Mouse (Mus musculus): ENCODE results near the gene Tbc1d23.
A peak's percentile ranks its signal among the peaks of the same experiment; 100 is the strongest.
"Not testable (repeated sequence)": the region's sequence is repeated elsewhere in the genome, so short reads cannot be mapped to it uniquely, and the experiment has no call there.

The Tbc1d23 gene

GRCm38 (mm10) chr16:57220361-57220760 is 10.9 kb downstream of the Tbc1d23 start:
- DNase-seq (ENCODE audit: inconsistent age in 2 of 2, low spot score in 1 of 2) = no peak

DNA sequence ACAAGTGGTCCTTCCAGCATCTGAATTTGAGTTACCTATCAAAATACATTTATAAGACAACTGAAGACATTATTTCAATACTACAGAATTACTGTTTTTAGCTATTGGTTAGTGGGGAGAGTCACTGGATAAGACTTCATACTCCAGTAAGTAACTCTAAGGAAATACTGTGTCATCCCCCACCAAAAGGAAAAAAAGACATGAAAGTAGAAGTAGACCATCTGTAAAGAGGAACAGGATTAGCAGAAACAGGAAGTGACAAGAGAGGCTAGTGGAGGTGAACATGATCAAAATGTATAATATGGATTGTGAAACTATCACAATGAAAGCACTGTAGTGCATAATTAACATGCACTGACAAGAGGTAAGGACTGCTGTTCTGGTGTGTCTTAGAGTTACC is 15.3 kb downstream of the Tbc1d23 start:
- no peak for DNase-seq (ENCODE audit: inconsistent age in 2 of 2, low spot score in 1 of 2)

DNA sequence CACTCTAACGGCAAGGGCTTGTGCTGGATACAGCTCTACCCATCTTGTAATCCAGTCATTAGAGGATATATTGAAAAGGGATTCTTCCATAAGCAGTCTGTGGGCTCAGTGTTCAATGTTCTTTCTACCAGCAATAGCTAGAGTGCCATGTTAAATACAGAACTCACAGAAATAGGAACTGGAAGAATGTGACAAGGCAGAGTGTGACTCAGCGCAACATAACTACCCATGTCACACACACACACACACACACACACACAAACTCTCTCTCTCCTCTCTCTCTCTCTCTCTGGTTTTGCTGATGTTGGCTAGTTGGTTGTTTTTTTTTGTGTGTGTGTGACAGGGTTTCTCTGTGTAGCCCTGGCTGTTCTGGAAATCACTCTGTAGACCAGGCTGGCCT is 20.3 kb downstream of the Tbc1d23 start:
- no peak for DNase-seq (ENCODE audit: inconsistent age in 2 of 2, low spot score in 1 of 2)

- no peak for DNase-seq (ENCODE audit: inconsistent age in 2 of 2, low spot score in 1 of 2)
These were observed 23.0 kb downstream of the Tbc1d23 start for GRCm38 (mm10) chr16:57208342-57208741.

GRCm38 (mm10) chr16:57197281-57197680 is 34.0 kb downstream of the Tbc1d23 start:
- no peak for DNase-seq (ENCODE audit: inconsistent age in 2 of 2, low spot score in 1 of 2)

DNA sequence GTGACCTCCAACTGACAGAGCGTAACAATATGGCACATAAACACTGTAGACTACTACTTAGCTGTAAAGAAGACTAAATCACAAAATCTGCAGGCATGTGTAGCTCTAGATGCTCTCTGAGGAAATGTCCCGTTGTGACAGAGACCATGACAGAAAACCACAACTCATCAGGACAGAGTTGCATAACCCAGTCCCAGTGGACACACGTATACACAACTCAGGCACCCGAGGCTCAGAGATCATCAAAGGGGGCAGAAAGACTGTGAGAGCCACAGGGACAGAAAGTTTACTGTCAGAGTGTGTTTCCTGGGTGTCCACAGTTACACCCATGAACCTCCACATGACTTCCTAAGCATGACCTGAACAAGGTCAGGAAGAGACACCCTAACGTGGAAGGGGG is 34.7 kb downstream of the Tbc1d23 start:
- no peak for DNase-seq (ENCODE audit: inconsistent age in 2 of 2, low spot score in 1 of 2)

GRCm38 (mm10) chr16:57191214-57191613 is 40.1 kb downstream of the Tbc1d23 start:
- DNase-seq (ENCODE audit: inconsistent age in 2 of 2, low spot score in 1 of 2) = no peak

DNA sequence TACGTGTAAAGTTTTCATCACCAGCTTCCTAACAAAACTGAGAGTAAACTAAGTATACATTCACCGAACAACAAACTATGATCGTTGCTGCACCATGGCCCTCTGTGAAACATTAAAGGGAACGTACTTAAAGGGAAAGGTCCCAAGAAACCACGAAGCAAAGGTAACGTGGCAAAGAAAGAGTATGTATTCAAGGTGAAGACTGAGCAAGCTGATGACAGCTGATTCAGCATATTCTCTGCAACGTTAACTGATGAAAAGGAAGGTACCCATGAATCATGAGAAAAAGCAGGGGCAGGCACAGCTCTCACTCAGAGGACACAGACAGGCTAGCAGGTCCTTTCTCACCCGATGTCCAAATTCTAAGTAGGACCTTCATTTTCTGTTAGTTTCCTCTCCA is 40.9 kb downstream of the Tbc1d23 start:
- DNase-seq (ENCODE audit: inconsistent age in 2 of 2, low spot score in 1 of 2) = no peak

GRCm38 (mm10) chr16:57189493-57189892 is 41.8 kb downstream of the Tbc1d23 start:
- DNase-seq (ENCODE audit: inconsistent age in 2 of 2, low spot score in 1 of 2) = no peak

DNA sequence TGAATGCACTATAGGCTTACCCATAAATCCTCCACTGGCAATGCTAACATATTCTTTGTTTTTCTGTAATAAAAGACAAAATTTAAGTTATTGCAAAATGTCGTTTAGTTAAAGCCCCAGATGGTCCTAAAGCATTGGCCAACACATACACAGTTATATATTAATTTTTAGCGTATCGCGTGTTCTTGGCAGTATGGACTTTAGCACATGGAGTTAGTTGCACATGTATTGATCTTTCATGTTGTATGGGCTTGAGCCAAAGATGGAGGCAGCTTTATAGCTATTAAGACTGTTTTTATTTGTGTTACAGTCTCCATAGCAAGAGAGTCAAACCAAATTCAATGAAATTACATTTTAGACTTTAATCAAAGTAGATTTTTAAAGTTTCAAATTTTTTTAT is 44.7 kb downstream of the Tbc1d23 start:
- DNase-seq (ENCODE audit: inconsistent age in 2 of 2, low spot score in 1 of 2) = no peak

- DNase-seq (ENCODE audit: inconsistent age in 2 of 2, low spot score in 1 of 2) = no peak
These were observed 49.3 kb downstream of the Tbc1d23 start for GRCm38 (mm10) chr16:57182037-57182436.

- peak in 1 of 2 experiments; percentile 46 for DNase-seq (ENCODE audit: inconsistent age in 2 of 2, low spot score in 1 of 2)
These were observed 50.1 kb downstream of the Tbc1d23 start for GRCm38 (mm10) chr16:57181180-57181579.

GRCm38 (mm10) chr16:57177664-57178063 is 53.6 kb downstream of the Tbc1d23 start:
- no peak for DNase-seq (ENCODE audit: inconsistent age in 2 of 2, low spot score in 1 of 2)

- DNase-seq (ENCODE audit: inconsistent age in 2 of 2, low spot score in 1 of 2) = peak in 1 of 2 experiments; percentile 78
These were observed 54.0 kb downstream of the Tbc1d23 start for GRCm38 (mm10) chr16:57177254-57177653.

DNA sequence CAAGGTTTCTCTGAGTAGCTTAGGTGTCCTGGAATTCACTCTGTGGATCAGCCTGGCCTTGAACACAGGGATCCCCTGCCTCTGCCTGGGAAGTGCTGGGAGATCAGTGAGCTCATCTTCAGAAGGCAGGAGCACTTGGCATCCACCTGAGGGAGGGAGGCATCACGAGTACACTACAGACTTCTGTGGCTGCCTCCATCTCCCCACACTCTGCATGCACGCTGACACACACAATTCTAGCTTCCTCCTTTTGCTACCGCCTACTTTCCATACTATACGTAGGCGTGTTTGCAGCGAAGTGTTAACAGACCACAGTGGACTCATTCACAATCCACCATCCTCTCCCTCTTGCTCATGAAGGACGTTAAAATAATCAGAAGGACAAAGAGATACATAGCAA is 55.0 kb downstream of the Tbc1d23 start:
- DNase-seq (ENCODE audit: inconsistent age in 2 of 2, low spot score in 1 of 2) = no peak

- no peak for DNase-seq (ENCODE audit: inconsistent age in 2 of 2, low spot score in 1 of 2)
These were observed 55.6 kb downstream of the Tbc1d23 start for GRCm38 (mm10) chr16:57175751-57176150.

DNA sequence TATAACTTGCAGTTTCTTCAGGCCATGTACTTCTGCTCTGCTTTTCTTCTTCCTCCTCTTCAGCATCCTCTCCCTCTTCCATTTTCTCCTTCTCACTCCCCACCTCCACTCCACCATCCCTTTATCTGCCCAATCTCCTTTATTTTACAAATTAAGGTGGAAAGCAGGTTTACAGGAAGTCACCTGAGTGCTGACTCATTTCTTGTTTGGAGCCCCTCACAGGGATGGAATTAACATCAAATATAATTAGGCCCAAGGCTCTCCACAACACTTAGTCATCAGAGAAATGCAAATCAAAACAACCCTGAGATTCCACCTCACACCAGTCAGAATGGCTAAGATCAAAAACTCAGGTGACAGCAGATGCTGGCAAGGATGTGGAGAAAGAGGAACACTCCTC is 56.8 kb downstream of the Tbc1d23 start:
- not testable (repeated sequence) for DNase-seq (ENCODE audit: inconsistent age in 2 of 2, low spot score in 1 of 2)

DNA sequence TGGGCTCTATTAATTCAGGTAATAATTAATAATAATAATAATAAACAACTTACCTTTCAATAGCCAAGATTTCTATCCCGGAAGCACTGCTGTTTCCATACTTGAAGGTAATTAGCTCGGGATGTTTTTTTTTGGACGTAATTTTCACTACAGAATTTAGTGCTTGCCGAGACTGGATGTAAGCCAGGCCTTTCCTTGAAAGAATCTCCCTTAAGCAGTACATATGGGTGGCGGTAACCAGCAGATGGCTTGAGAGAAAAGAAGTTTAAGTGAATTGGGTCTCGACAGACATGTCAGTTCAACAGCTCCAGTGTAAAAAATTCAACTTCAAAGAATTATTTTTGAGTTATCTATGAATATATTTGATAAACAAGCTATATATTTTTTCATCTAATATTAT is 59.7 kb downstream of the Tbc1d23 start:
- no peak for DNase-seq (ENCODE audit: inconsistent age in 2 of 2, low spot score in 1 of 2)

DNA sequence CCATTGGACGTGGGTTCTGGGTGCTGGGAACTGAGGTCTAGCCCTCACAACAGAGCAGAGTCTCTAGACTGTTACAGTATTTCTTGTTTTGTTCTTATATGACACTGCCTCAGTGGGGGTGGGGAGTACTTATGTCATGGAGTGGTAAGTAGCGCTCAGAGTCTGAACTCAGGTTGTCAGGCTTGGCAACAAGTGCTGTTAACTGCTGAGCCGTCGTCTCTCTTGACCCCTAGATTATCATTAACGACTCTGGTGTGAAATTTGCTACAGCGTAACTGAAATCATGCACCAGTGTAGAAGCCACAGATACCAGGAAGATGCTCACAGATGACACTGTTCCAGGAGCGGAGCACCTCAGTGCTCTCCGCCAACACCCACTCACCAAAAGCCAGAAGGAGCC is 60.1 kb downstream of the Tbc1d23 start:
- no peak for DNase-seq (ENCODE audit: inconsistent age in 2 of 2, low spot score in 1 of 2)

DNA sequence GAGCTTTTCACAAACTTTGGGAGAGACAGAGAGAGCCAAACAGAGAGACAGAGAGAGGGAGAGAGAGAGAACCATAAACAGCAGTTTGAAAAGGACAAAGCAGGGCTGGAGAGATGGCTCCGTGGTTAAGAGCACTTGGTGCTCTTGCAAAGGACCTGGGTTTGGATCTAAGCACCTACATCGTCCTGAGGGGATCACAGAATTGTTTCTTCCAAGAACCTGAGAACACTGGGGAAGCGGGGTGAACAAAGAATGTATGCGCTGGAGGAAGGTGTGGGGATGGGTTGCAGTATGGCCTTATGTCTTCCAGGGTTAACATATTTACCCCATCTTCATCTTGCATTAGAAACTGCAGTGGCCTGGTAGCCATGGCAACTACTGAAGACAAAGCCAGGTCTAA is 63.1 kb downstream of the Tbc1d23 start:
- DNase-seq (ENCODE audit: inconsistent age in 2 of 2, low spot score in 1 of 2) = no peak

- DNase-seq (ENCODE audit: inconsistent age in 2 of 2, low spot score in 1 of 2) = no peak
These were observed 63.8 kb downstream of the Tbc1d23 start for GRCm38 (mm10) chr16:57167514-57167912.

DNA sequence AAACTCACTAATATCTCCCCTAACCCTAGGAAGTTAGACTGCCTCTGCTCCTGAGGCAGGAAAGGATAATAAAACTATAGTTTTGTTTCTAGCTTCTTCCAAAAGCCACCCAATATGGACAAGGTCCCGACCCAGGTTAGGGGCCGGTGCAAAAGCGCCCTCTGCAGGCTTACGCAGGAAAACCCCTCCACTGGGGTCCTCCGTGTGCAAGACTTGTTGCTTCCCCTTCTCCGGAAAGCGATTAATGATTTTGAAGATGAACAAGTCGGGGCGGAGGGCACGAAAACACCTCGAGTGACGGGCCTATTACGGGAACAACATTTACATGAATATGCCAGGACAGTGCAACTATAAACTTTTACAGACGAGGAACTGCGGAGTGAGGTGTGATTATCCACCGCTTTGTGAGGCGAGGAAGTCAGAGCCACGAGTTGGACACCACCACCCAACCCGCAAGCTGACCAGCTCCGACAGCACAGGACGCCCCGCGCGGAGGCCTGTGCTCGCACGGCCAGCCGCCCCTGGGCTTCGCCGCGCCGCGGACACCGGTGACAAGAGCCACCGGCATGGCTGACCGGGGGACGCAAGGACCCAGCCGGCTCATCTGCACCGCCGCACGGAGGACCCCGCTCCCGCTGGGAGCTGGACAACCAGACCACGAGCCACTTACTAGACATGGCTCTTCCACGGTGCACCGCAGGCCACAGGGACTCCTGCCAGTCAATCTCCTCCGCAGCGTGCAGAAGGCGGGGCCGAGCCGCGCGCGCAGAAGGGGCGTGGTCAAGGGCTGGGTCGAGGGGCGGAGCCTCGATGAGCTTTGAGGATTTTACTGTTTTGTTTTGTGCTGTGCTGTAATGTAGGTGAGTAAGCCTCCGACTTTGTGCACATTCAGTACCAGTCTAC is 64.4 kb downstream of the Tbc1d23 start, which contains the start of gene Nit2:
Gene Nit2 (minus strand): TSS at position 731 of the 903 bp plus-strand sequence.
- peak; percentile 97 to 99 for DNase-seq (ENCODE audit: inconsistent age in 2 of 2, low spot score in 1 of 2)

DNA sequence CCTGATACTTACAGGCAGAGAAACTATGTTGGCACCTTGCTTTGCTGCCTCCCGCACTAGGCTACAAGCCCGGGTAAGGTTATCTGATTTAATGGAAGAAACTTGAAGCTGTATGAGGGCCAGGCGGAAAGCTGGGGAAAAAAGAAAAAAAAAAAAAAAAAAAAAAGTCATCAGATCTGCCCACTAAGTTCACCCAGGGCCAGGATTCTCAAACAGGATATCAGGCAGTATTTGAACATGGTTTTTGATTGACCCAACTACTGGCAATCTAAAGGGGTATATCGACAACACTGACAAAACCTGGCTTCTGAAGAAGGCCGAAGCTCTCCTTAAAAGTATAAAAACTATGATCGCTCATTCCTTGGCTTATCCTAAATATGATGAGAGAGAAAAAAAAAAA is 65.2 kb downstream of the Tbc1d23 start:
- DNase-seq (ENCODE audit: inconsistent age in 2 of 2, low spot score in 1 of 2) = no peak

Measured in adrenal gland, adult (tissue).